Mouse (Mus musculus) liver, postnatal 0 days (tissue): Measurements from ENCODE around the gene Prrt2. TPM values are rescaled to one million over a fixed set of nuclear protein-coding genes. Genes with fewer than 3 reads are reported as not detected.
A peak's percentile ranks its signal among the peaks of the same experiment; 100 is the strongest.

Experiments
- ATAC-seq: fragments of 200-750 bp; cut with Nextera tagmentation; 2 replicates; pipeline ENCODE4 v1.8.0; 2017; ENCODE audit warnings: mild to moderate bottlenecking, moderate library complexity
- DNase-seq: peaks from one replicate; pipeline ENCODE4 v3.0.0-alpha.2; 2016
- H3K27ac ChIP-seq: fragments of 300-500 bp; sonication (generic); 2 replicates; pipeline ENCODE4 v1.5.1; 2014; ENCODE audit warnings: antibody characterized with exemption, moderate library complexity, mild to moderate bottlenecking, low read depth
- H3K27me3 ChIP-seq: fragments of 300-500 bp; sonication (generic); 2 replicates; pipeline ENCODE4 v1.6.1; 2014; ENCODE audit warnings: low read length, control low read depth, mixed read lengths; ENCODE audit not compliant: insufficient read depth
- H3K36me3 ChIP-seq: fragments of 300-500 bp; sonication (generic); replicated peaks from 2 replicates; pipeline ENCODE4 v1.6.1; 2014; ENCODE audit warnings: mild to moderate bottlenecking, control low read depth, low read length, moderate library complexity, mixed read lengths; ENCODE audit not compliant: insufficient read depth
- H3K4me1 ChIP-seq: fragments of 300-500 bp; sonication (generic); 2 replicates; pipeline ENCODE4 v1.6.1; 2014; ENCODE audit warnings: antibody characterized with exemption, mild to moderate bottlenecking, control low read depth; ENCODE audit not compliant: insufficient read depth
- H3K4me2 ChIP-seq: fragments of 300-500 bp; sonication (generic); 2 replicates; pipeline ENCODE4 v1.6.1; 2014; ENCODE audit warnings: low read depth, mild to moderate bottlenecking, low read length, moderate library complexity, mixed read lengths
- H3K4me3 ChIP-seq: fragments of 300-500 bp; sonication (generic); 2 replicates; pipeline ENCODE4 v1.5.1; 2014; ENCODE audit warnings: low read depth, low read length
- H3K9ac ChIP-seq: fragments of 300-500 bp; sonication (generic); replicated peaks from 2 replicates; pipeline ENCODE4 v1.6.1; 2014; ENCODE audit warnings: mild to moderate bottlenecking, moderate library complexity
- H3K9me3 ChIP-seq: fragments of 300-500 bp; sonication (generic); 2 replicates; pipeline ENCODE4 v1.6.1; 2016; ENCODE audit warnings: mild to moderate bottlenecking, control low read depth, low read length, mixed read lengths
- CTCF ChIP-seq: sonication (generic); IDR thresholded peaks from 2 replicates; pipeline ENCODE4 v1.5.1; 2016; ENCODE audit warnings: antibody characterized with exemption, low read depth
- EP300 ChIP-seq: IDR thresholded peaks from 2 replicates; pipeline ENCODE4 v1.6.1; 2016; ENCODE audit warnings: antibody characterized with exemption, low read depth, mild to moderate bottlenecking
- WGBS: fragments of 180-500 bp; shearing (Covaris S2); extraction: QIAGEN DNeasy Blood & Tissue Kit; methylation state at CpG from one replicate; pipeline ENCODE4 v1.1.7; 2014; ENCODE audit not compliant: insufficient replicate concordance; 5-methylcytosine and 5-hydroxymethylcytosine counted together
- polyA plus RNA-seq: library from polyadenylated mRNA; unstranded; fragments of >200 nt; fragmentation: Nextera tagmentation; extraction: Ambion mirVana; gene quantifications from 2 replicates; pipeline ENCODE4 v1.2.1, GENCODE M21; 2015

Gene Prrt2
- polyA plus RNA-seq, 1 experiment from 2014 or later = not detected

DNA sequence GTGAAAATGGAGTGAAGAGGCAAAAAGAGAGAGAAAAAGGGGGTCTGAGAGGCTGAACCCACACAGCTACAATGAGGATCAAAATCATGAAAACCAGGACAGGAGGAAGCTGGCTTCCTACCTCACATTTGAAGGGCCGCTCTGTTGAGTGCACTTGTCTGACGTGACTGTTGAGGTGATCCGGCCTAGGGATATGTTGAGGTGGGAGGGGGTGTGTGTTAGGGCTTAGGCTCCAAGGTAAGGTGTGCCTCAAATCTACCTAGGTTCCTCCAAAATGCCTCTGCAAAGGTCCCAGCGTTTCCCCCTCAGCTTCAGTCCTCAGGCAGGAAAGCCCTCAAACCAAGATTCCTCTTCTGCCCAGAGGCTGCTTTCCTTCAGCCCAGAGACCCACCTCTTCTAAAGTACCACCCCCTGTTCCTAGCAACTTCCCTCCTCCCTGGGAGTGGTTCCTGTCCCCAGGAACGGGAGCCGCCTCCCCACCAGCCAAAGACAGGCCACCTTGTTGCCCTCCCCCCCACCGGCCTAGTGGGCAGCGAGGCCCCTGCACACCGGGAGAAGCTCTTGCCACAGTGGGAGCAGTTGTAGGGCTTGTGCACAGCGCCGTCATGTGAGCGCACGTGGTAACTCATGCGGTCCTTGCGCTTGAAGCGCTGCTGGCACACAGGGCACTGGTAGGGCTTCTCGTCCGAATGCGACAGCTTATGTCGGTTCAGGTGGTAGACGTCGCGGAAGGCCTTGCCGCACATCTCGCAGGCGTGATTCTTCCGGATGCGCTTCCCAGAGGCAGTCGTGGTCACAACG is 3.9 kb upstream of the Prrt2 start:
- H3K36me3 ChIP-seq = peaks cover 44% of the 10 kb centered on the region
- H3K4me2 ChIP-seq = peak overlapping the region; percentile 98
- DNase-seq (peak; percentile 86), ATAC-seq (peak; percentile 13)
- peak overlapping the region; percentile 91 for H3K4me3 ChIP-seq
- WGBS = 2% methylated on average over 30 of the region's 30 CpGs
- H3K9me3 ChIP-seq = no peaks in the 10 kb centered on the region
- no peak for TF ChIP-seq EP300
- TF ChIP-seq CTCF = peak; percentile 92
- peak overlapping the region; percentile 98 for H3K9ac ChIP-seq
- peaks cover 62% of the 10 kb centered on the region for H3K4me1 ChIP-seq
- H3K27ac ChIP-seq = peak overlapping the region; percentile 99
- no peaks in the 10 kb centered on the region for H3K27me3 ChIP-seq

DNA sequence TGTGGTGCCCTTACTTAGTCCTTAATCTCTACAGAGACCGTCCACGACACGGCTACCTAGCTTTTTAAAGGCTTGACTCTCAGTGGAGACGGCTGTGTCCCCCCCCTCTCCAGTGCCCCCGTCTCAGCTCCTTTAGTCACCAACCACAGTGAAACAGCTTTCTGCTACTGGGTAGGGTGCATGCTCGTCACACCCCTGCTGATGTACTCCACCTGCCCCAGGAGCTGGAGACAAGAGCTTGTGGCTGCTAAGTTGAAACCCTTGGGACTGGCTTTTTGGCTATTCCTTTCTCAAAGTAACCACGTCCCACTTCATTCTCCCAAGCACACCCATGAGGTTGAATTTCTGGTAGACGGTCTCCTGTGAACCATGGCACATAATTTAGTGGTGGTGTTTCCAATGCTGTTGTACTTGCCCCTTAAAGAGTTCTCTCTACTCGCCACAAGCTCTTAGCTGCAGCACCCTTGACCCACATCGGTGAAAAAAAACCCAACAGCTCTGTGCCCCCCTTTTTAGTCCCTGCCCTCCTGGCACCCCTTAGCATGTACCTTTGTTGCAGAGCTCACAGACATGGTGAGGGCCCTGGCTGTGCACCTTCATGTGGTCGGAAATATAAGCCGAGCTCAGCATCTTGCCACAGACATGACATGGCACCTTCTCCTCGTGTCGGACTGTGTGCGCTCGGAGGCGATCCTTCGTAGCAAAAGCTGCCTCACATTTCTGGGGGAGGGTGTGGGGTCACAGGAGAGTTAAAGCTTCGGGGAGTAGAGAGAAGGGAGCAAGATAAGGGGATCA is 3.1 kb upstream of the Prrt2 start:
- H3K4me3 ChIP-seq = peak overlapping the region; percentile 91
- H3K27ac ChIP-seq = peak overlapping the region; percentile 99
- H3K9ac ChIP-seq = peak overlapping the region; percentile 98
- H3K36me3 ChIP-seq = peaks cover 37% of the 10 kb centered on the region
- no peak for ATAC-seq
- H3K4me1 ChIP-seq = peaks cover 62% of the 10 kb centered on the region
- DNase-seq = no peak
- 15% methylated on average over 19 of the region's 19 CpGs for WGBS
- H3K27me3 ChIP-seq = no peaks in the 10 kb centered on the region
- H3K4me2 ChIP-seq = peak overlapping the region; percentile 98
- TF ChIP-seq EP300 = no peak
- TF ChIP-seq CTCF = no peak
- H3K9me3 ChIP-seq = no peaks in the 10 kb centered on the region

DNA sequence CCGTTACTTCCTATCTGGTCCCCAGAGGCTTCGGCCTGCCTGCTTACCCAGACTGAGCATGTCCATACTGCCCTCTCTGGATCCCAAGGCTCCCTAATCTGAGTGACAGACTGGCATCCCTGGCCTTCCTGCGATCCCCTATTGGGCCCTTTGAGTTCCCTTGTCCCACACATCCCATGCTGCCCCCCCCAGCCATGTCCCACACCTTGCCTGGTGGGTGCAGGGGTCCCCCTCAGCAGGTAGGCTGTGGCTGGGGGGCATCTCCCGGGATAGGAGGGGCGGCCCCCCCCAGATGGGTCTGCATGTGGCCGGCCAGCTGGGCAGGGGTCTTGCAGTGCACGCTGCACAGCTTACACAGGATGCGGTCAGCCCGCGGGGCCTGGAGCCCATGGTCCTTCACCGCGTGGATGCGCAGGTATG is 2.3 kb upstream of the Prrt2 start:
- Histone ChIP-seq H3K27me3 (no peaks in the 10 kb centered on the region), H3K27ac (no peak overlapping the region), H3K9ac (peak overlapping the region; percentile 98; the same call in 1 of the 2 replicates), H3K4me1 (peaks cover 57% of the 10 kb centered on the region), H3K36me3 (peaks cover 29% of the 10 kb centered on the region), H3K4me2 (peak overlapping the region; percentile 98), H3K4me3 (no peak overlapping the region), H3K9me3 (no peaks in the 10 kb centered on the region)
- no peak for ATAC-seq
- TF ChIP-seq EP300 (no peak), CTCF (no peak)
- DNase-seq = no peak
- 82% methylated on average over 13 of the region's 13 CpGs for WGBS

DNA sequence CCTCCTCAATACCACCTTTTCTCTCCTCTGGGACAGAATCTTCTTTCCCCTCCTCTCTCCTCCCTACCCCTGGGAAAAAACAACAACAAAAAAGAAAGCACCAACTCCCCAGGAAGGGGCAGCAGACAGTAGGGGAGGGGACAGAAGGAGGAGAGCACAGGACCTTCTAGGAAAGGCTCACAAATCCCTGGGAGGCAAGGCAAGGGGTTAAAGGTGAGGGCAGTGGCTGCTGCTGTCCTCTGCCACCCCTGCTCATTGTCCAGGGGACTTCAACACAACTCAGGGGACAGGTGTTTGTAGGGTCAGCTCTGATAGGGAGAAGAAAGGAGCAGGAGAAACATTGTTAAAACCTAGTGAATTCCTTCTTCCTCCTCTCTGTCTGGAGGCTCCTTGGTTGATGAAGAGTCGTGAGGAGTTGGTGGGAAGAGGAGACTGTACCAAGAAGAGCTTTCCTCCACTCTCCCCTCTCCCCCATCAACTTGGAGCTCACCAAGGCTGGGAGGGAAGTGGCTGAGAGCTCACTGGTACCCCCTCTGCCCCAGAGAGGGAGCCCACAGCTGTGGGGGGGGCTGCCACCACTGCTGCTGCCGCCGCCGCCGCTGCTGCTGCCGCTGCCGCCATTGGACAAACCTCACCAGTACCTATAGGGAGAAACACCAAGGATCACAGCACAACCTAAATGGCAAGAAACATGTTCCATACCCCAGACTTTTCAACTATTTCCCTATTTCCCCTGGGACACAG is 1.7 kb upstream of the Prrt2 start:
- H3K36me3 ChIP-seq = peaks cover 23% of the 10 kb centered on the region
- peak overlapping the region; percentile 98 for H3K4me2 ChIP-seq
- no peak for DNase-seq
- peaks cover 55% of the 10 kb centered on the region for H3K4me1 ChIP-seq
- H3K4me3 ChIP-seq = no peak overlapping the region
- TF ChIP-seq CTCF (no peak), EP300 (no peak)
- peak overlapping the region; percentile 26; the same call in 1 of the 2 replicates for H3K9ac ChIP-seq
- no peak for ATAC-seq
- no peaks in the 10 kb centered on the region for H3K9me3 ChIP-seq
- 85% methylated on average over 7 of the region's 7 CpGs for WGBS
- H3K27me3 ChIP-seq = no peaks in the 10 kb centered on the region
- H3K27ac ChIP-seq = 0 out of 2 replicates have a peak overlapping the region, but pooled peaks have one; percentile 39

DNA sequence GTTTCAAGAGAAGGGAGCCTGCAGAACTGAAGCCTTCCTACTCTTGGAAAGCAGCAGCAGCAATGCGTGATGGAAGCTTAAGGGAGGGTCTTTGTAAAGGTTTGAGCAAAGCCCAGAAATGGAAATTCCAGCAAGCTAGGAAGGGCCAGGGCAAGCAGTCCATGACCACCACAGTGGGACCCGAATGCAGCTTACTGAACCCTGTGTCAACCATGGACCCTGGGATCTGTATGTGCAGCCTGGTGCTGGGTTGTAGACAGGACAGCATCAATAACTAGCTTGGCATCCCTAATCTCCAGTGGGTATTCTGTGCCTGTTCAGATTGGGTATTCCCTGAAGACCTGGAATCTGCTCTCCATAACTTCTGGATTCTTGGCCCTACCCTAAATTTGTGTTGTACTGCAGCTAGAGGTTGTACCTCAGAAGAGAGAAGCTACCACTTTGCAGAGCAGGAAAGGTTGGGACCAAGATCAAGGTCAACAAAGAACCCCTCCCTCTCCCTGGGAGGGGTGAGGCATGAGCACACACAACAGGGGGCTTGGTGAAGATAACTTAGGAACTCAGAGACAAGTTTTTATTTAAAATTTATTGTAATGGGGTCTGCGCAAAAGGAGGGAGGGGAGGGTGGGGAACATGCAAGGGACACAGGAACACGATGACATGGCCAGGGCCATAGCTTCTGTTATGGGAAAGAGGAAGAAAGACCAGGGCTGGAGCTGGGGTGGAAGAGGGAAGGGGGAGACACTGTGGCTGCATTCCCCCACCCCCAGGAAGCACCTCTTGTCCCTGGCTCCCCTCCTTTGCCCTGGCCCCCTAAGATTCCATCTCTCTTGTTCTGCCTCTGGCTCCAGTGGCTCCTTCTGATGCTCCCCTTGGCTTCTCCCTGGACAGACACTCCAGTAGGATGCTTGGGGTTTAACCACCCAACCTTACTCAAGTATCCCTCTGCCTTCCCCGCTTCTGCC is 834 bp upstream of the Prrt2 start:
- TF ChIP-seq CTCF (no peak), EP300 (no peak)
- H3K4me1 ChIP-seq = peaks cover 56% of the 10 kb centered on the region
- no peaks in the 10 kb centered on the region for H3K27me3 ChIP-seq
- 35% methylated on average over 5 of the region's 5 CpGs for WGBS
- peaks cover 23% of the 10 kb centered on the region for H3K36me3 ChIP-seq
- peak overlapping the region; percentile 28 for H3K9ac ChIP-seq
- H3K27ac ChIP-seq = 0 out of 2 replicates have a peak overlapping the region, but pooled peaks have one; percentile 39
- no peaks in the 10 kb centered on the region for H3K9me3 ChIP-seq
- H3K4me3 ChIP-seq = no peak overlapping the region
- peak overlapping the region; percentile 68 for H3K4me2 ChIP-seq
- DNase-seq (no peak), ATAC-seq (no peak)
